Mouse (Mus musculus) NIH3T3 (cell line): ENCODE data around the gene Cdc42ep4.

Experiments
- DNase-seq: peaks from one replicate; pipeline ENCODE4 v3.0.0-alpha.2; 2012; ENCODE audit warnings: low read depth

The Cdc42ep4 gene

DNA sequence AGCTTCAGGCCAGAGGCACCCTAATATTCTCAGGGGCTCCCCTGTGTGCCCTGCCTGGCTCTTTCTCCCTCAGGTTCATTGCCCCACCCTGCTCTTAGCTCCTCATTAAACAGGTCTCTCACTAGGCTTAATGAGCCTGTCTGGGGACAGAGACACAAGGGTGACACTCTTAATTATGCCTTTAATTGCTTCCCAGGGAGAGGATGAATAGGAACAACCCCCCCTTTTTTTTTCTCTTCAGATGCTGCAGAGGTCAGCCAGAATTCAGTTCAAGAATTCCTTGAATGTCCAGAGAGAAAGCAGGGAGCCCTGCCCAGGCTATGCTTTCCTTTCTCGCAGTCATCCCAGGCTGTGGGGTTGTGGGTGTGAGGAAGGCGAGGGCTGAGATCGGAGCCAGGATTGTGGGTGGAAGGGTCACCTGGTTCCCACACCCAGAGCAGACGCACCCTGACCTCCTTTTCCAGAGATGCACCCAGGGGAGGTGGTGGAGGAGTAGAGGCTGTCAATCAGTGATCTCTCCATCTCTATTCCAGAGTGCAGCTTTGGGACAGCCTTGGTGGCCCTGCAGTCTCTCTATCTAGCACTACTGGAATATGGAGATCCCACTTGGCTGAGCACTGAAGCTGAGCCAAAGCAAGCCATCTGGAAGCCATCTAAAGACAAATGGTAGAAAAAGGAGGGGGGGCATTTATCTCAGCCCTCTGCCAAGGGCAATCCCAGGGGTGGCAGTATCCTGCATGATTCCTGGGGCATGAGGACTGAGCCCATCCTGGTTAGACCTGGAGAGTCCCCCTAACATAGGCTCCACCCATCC lies 26.2 kb downstream of the Cdc42ep4 start:
- peak; percentile 52 for DNase-seq

DNA sequence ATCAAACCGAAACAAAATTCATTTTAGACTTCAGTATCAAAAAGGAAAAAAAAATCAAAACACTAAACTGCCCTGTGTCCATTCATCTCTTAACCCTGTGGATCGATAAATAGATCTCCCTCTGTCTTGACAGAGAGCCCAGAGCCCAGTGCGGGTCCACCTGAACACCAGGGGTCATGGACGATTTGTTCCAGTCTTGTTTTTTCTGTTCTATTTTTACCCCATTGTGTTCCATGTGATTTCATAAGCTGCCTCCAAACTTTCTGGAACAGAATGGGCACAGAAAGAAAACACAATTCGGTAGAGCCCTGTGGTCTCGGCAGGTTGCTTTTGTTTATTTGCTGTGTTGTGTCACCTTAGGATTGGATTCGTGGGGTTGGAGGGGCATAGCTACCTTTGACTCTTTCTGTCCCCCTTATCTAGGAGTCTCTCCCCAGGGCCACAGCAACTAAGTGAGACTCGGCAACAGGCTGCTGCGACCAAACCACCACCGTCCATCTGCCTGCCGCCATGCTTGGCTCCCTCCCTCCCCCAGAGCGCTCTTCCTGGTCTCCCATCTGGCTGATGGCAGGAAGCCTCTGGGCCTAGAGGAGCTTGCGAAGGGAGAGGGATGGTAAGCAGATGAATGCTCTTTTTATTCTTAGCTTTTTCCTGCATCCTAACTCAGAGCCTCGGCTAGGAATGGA lies 29.1 kb downstream of the Cdc42ep4 start:
- no peak for DNase-seq

DNA sequence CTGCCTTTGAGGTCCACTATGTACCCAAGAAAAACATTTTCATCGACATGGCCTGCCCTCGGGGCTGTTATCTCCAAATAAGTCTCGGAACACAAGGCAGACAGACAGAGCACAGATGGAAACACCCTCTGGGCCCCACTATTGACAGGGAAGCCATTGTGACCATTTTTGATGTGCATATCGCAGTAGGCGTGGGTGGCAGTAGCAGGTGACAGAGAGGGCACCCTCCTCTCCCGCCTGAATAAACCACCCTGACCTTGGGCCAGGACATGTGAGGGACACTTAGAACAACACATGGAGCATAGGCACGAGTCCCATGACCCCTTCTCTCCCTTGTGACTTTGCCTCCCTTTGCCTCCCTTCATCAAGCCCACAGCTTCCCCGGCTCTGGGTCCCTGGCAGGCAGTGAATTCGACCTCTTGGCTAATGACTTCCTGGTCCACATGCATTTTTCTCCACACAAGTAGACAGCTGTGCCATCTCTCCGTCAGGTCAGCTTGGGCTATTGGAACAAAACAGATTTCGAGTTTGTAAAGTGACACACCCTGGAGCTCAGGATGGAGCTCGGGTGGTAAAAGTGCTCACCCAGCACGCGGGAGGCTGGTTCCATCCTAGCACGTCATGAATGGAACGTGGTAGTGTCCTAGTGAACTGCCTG lies 33.8 kb downstream of the Cdc42ep4 start:
- DNase-seq = no peak

DNA sequence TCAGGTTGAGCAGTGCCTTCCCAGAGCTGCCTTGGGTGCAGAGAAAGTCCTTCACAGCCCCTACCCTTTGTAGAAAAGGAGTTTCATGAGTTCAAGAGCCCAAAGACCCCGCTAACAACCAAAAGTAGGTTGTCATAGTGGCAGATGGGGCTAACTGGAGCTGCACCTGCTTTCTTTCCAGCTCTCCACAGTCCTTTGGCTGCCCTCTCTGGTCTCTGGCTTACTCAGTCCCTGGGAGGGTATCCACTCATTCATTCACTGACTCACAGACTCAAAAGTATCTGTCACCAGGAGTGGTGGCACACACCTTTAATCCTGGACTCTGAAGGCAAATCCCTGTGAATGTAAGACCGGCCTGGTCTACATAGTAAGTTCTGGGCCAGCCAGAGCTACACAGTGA lies 35.5 kb downstream of the Cdc42ep4 start:
- no peak for DNase-seq

DNA sequence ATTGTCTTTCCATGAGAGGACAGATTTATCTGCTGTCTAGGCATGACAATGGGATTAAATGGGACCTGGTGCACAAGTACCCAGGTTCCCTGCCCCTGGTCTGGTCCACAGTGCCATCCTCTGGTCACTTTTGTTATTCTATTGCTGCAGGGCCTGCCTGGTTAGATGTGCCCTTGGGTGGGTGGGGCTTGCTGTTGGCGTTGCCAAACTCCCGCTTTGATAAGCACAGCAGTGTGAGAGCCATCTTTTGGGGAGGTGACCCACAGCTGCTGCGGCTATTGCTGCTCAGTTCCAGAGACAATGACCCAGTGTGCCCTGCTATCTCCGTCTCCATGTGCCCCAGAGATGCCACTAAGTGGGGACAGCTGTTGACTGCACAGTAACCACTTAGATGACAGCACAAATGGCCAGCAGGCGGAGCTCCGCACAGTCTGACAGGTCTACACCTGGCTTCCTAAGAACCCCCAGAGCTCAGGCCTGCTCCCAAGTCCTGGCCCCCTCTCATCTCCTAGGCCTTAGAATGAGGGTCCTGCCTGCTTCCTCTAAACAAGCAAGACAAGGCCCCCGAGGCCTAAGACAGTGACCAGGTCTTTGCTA lies 36.5 kb downstream of the Cdc42ep4 start:
- DNase-seq = no peak

DNA sequence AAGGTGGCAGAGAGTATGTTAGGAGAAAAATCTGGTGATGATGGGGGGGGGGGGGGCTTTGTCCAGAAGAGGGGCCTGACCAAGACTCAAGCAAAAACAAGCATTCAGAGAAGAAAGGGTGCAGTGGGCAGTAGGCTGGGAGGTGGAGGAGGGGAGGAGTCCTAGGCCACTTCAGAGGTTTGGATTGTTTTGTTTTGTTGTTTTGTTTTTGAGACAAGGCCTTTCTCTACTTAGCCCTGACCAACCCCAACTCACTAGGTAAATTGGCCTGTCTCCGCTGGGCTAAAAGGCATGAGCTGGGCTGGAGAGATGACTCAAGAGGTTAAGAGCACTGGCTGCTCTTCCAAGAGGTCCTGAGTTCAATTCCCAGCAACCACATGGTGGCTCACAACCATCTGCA lies 40.6 kb downstream of the Cdc42ep4 start:
- DNase-seq = no peak

DNA sequence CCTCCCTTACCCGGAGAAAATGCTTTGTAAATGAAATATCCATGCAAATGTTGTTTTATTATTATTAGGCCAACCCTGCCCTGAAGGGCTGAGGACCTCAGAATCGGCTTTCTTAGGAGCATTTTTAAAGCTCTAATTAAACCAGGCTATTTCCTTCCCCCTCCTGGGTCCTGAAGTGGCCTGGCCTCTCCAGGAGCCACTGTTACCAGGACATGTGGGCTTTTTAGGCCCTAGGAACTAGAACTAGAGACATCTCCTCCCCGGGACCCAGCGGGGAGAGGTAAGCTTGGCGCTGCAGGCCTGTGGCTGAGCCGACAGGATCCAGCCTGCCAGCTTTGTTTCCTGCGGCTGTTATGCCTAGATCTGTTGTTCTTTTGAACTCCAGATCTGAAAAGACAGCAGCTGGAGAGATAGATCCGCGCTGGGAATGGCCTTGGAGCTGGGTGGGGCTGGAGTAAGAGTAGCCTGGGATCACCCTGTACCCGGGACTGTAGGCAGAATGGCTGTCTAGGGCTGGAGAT lies 41.4 kb downstream of the Cdc42ep4 start:
- no peak for DNase-seq

DNA sequence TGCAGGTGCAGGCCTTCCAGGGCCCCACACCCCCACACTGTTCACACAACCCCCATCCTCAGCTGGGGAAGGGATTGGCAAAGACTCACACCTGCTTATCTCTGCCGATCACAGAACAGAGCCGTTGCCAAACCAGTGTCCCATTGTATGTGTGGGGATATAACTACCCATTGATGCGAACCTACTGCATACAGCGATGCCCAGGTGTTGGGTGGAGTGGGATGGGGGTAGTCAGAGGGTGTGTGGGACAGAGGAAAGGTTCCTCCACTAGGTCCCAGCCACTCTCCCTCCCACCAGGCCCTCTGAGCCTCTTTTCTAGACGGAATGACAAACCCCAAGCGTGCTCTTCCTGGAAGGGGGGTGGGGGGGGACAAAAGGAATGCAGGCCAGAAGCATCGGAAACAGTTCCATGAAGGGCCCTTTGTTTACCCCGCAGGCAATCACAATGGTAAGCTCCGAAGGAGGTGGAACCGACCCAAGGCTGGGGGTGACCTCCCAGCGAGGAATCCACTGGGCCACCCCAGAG lies 41.9 kb downstream of the Cdc42ep4 start, which contains the start of gene Cpsf4l:
Gene Cpsf4l, minus strand, starts transcription at position 287 of the 526 bp plus-strand sequence.
- DNase-seq = no peak

DNA sequence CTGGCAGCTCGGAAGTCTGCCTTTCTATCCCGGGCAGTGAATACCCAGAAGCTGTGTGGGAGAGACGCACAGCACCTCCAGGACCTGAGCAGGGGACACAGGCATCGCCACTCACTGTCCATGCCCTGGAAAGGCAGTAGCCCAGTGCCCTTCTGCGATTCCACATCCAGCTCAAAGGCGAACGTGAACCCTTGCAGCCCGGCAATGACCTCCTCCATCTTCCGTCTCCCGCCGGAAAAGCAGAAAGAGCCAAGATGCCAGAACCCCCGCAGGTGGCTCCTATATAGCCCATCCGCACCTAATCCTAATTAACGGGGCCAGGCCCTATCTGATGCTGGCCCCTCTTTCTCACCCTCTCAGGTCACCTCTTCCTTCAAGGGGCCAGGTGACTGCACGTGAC lies 42.4 kb downstream of the Cdc42ep4 start:
- no peak for DNase-seq

DNA sequence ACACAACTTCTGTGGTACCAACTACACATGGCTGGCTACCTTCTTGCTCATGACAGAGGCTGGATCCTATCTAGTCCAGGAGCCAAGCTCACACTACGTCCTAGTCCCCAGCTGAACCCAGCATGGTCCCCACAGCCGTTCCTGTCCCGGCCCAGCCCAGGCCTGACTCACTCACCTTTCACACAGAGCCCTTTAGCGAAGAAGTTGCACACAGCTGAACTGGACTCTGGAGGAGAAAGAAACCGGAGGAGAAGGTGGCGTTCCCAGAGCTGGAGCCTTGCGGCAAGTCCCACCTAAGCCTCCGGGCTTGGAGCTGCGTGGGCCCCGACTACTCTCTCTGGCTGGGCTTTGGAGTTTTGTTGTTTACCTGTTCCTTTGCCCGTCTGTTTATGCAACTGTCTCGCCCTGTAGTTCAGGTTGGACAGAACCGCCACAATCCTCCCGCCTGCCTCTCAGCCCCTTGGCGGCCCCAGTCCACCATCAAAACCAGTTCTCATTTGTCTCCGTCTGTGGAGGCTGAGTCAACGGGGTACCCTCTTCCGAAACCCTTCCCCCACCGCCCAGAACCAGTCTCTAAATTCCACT lies 43.0 kb downstream of the Cdc42ep4 start:
- no peak for DNase-seq

DNA sequence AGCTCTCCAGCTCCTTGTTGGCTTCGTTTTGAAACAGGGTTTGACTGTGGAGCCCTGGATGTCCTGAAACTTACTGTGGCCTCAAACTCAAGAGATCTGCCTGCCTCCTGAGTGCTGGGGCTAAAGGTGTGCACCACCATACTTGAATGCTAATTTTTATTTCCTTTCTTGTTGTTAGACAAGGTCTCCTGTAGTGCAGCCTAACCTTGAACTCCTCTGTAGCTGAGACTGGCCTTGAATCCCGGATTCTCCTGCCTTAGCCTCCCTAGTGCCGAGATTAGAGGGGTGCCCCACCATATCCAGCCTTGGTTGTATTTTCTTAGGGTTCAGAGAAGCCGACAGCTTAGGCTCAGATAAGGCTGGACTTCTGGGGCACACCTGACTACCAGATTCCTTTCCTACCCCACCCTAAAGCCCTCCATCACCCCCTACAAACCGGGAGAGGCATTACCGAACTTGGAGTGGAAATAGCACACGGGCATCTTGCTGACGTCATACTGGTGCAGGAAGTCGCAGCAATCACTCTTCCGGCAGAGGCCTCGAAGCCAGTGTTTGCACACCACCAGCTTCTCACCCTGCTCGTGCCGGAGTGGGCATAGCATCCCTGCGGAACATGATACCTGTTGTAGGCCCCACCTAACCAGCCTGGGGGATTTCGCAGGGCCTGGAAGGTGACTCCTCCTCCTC lies 45.6 kb downstream of the Cdc42ep4 start:
- no peak for DNase-seq

DNA sequence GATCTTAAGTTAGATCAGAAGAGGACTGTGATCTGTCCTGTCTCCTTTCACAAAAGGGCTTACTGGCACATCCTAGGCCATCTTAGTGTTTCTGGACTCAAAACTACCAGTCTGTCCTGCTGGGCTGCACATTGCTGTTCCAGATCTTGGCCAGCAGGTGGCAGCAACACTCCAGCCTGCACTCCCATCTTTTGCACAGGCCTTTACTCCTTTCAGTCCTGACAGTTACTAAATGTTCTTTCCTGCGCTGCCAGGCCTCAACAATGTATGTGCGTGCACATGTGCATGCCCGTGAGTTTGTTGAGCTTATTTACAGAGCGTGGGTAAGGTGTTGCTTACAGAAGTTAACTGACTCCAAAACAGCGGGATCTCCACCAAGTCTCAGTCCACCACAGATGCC lies 47.9 kb downstream of the Cdc42ep4 start:
- DNase-seq = peak; percentile 88

DNA sequence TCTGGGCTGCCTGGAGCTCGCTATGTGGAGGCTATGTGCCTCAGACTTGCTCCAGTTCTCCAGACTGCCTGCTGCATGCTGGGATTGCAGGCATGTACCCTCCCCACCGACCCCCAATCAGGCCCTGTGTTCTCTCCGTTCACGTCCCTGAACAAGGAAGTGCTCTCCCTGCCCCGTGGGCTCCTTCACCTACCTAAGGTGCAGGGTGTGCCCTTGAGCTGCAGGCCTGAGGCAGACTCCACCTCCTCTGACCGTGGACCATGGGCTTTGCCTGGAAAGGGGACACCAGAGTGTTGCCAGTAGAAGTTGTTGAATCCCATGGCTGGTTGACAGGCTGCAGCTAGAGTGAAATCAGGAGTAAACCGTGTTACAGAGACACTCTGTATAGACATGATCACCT lies 52.0 kb downstream of the Cdc42ep4 start:
- no peak for DNase-seq

DNA sequence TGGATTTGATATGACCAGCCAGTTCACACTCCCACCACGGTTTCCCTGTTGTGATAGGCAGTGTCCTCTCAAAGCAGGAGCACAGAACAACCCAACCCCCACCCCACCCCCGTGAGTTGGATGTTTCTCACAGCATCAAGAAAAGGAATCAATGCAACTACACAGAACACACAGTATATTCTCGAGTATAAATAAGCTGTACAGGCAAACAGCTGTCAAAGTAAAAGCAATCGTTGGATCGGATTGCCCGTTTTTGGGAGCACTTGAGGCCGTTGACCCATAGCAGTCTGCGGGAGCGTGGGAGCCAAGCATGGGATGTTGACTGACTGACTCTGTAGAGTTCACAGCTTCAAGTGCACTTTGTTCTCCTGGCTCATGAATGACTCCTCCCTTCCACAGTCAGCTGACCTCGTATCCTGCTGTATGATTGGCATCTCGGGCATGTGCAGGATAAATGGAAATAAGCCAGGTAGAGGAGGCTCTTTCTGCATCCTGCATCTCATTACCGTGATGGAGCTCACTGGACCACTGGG lies 53.6 kb downstream of the Cdc42ep4 start:
- DNase-seq = no peak

DNA sequence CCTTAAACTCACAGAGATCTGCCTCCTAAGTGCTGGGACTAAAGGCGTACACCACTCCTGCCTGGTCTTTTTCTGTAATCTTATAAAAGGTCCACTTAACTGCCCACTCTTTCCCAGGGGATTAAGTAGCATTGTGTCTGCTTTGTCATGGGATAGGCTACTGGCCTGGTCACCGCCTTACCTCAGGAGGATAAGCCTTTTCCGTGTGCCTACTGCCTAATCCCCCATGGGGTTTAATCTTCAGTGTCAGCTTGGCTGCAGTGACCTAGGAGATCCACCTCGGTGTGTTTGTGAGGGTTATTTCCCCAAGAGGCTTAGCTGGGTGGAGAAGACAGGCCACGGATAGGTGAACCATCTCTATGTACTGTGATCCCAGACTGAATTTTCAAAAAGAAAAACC lies 54.1 kb downstream of the Cdc42ep4 start:
- no peak for DNase-seq

DNA sequence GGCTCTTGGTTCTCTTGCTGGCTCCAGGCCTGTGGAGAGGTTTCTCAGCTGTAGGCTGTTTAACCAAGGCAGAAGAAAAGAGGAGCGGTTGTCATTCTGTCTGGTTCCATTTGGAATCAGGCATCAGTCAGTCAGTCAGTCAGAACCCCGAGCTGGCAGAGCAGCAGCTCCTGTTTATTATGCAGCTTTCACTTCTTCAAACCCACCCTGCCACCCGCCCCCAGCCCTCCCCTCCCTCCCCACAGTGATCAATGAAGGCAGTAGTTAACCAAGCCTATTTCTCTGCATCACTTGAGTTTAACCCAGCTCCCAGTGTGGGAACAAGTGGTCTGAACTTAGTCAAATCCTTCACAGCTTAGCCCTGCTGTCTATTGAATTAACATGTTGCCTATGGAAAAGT lies 59.8 kb downstream of the Cdc42ep4 start:
- DNase-seq = no peak

DNA sequence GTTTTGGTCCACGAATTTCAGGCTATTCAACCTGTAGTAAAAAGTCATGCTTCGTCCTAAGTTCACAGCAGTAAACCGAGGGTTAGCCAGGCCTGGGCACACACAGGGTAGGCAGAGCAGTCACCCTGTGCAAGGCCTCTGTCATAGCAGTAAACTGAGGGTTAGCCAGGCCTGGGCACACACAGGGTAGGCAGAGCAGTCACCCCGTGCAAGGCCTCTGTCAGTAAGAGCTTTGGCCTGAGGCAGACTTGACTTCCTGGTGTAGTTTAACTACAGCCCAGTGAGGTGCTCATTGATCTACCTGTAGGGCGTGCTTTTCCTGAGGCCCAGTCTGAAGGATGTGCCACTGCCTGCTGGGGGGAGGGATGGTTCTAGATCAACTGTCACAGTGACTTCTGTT lies 60.4 kb downstream of the Cdc42ep4 start:
- no peak for DNase-seq

DNA sequence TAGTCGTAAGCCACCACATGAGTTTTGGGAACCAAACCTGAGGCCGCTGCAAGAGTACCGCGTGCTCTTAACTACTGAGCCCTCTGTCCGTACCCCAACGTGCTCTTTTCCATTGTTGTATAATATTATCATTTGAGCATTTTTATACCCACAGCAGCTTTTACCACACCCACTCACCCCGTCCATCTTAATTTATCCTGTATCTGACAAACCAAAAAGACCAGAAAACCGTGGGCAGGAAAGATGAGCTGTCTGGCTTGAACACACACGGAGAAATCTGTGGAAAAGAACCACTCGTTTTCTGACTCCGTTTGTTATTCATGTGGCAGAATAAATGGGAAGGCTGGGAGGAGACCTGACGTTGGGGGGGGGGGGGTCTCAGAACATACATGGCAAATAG lies 61.2 kb downstream of the Cdc42ep4 start:
- DNase-seq = no peak

DNA sequence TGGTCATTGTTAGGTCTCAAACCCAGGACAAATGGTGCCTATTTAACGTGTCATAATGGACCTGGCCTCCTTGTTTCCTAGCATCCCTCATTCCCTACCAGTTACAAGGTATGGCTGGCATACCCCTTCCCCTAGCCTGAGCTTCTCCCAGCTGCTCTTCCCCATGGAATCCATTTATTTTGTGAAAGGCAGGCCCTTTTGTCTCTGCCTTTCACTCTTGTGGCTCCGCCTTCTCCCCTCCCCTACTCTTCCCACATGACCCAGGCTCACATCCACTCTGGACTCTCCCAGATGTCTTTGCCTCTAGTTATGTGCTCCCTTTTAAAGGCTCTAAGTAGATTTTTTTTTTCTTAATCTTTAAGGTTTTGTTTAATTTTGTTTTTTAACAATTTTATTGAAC lies 64.7 kb downstream of the Cdc42ep4 start:
- peak; percentile 58 for DNase-seq

DNA sequence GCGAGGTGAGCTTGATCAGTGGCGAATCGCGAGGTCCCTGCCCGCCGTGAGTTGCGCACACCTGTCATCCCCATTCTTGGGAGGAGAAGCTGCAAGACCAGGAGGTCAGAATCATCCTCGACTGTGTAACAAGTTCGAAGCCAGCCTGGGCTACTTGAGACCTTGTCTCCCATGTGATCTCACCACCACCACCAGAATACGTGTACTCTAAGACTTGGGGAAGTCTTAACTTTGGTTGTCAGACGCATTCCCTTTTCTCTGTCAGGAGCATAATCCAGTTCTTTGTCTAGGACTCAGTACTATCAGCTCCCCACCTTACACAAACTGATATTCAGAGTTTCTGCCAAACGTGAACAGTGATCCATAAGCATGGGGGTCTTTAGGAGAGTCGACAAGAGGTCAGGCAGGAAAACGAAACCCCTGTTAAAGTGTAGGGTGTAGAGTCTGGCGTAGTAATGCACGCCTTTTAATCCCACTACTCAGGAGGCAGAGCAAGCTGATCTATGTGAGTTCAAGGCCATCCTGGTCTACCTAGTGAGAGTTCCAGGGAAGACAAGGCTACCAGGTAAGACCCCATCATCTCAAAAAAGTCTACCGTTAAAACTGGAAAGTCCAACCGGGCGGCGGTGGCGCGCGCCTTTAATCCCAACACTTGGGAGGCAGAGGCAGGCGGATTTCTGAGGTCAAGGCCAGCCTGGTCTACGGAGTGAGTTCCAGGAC lies 66.8 kb downstream of the Cdc42ep4 start:
- DNase-seq = no peak
